Mouse (Mus musculus) adrenal gland, postnatal 14 days (tissue): Measurements from ENCODE around the gene Bola1. TPM values are rescaled to one million over a fixed set of nuclear protein-coding genes. Genes with fewer than 3 reads are reported as not detected.
"Not testable (repeated sequence)": the region's sequence is repeated elsewhere in the genome, so short reads cannot be mapped to it uniquely, and the experiment has no call there.

Experiments used
- DNase-seq: peaks from one replicate; pipeline ENCODE4 v3.0.0; 2021; ENCODE audit warnings: mixed read lengths
- total RNA-seq: library from RNA; stranded (reverse); gene quantifications from 2 replicates; pipeline ENCODE4 v1.2.3, GENCODE M21; 2021

Bola1 gene
- total RNA-seq, 1 experiment from 2014 or later, result 33.2 TPM

GRCm38 (mm10) chr3:96247356-96248140 is 28.0 kb upstream of the Bola1 start:
- no peak for DNase-seq

- not testable (repeated sequence) for DNase-seq
These were observed 26.9 kb upstream of the Bola1 start, which contains the start of gene Hist2h3c1 for GRCm38 (mm10) chr3:96246427-96246856. Gene Hist2h3c1, plus strand, starts transcription at chr3:96246685.

- not testable (repeated sequence) for DNase-seq
These were observed 26.5 kb upstream of the Bola1 start for GRCm38 (mm10) chr3:96246018-96246417.

- peak; percentile 90 for DNase-seq
These were observed 25.7 kb upstream of the Bola1 start, which contains the start of gene Hist2h2aa1 for GRCm38 (mm10) chr3:96245003-96245886. Gene Hist2h2aa1, plus strand, starts transcription at chr3:96245497.

GRCm38 (mm10) chr3:96243921-96244572 is 24.5 kb upstream of the Bola1 start:
- DNase-seq, result no peak

GRCm38 (mm10) chr3:96240799-96241197 is 21.3 kb upstream of the Bola1 start:
- no peak for DNase-seq

- peak; percentile 95 for DNase-seq
These were observed 20.7 kb upstream of the Bola1 start, which contains the start of gene Hist2h2aa2 for GRCm38 (mm10) chr3:96239949-96240798. Gene Hist2h2aa2, minus strand, starts transcription at chr3:96240276.

GRCm38 (mm10) chr3:96238954-96239793 is 19.7 kb upstream of the Bola1 start, which contains the start of gene Hist2h3c2:
Gene Hist2h3c2, minus strand, starts transcription at chr3:96239127.
- peak; percentile 64 for DNase-seq

- no peak for DNase-seq
These were observed 18.5 kb upstream of the Bola1 start for GRCm38 (mm10) chr3:96237904-96238511.

- no peak for DNase-seq
These were observed 17.9 kb upstream of the Bola1 start for GRCm38 (mm10) chr3:96237335-96237903.

GRCm38 (mm10) chr3:96236834-96237334 is 17.4 kb upstream of the Bola1 start:
- no peak for DNase-seq

- DNase-seq, result no peak
These were observed 16.3 kb upstream of the Bola1 start for GRCm38 (mm10) chr3:96235836-96236235.

GRCm38 (mm10) chr3:96234914-96235313 is 15.4 kb upstream of the Bola1 start:
- DNase-seq, result no peak

- DNase-seq, result no peak
These were observed 12.2 kb upstream of the Bola1 start for GRCm38 (mm10) chr3:96231758-96232120.

GRCm38 (mm10) chr3:96230910-96231757 is 11.6 kb upstream of the Bola1 start:
- peak; percentile 53 for DNase-seq

- no peak for DNase-seq
These were observed 10.9 kb upstream of the Bola1 start for GRCm38 (mm10) chr3:96230404-96230803.

- peak; percentile 35 for DNase-seq
These were observed 9.3 kb upstream of the Bola1 start for GRCm38 (mm10) chr3:96228828-96229227.
